Mouse (Mus musculus): ENCODE data around the gene Ptpn23. TPM values are rescaled to one million over a fixed set of nuclear protein-coding genes. Genes with fewer than 3 reads are reported as not detected.
"Not testable (repeated sequence)": the region's sequence is repeated elsewhere in the genome, so short reads cannot be mapped to it uniquely, and the experiment has no call there.

Ptpn23 gene
- total RNA-seq (2022) = 10 to 100 TPM; 64.0 to 83.9 (median 70.9) TPM

GRCm38 (mm10) chr9:110408099-110408773 is at the start of gene Ptpn23:
Gene Ptpn23, minus strand, starts transcription at chr9:110408213.
- peak; percentile 91 for DNase-seq

GRCm38 (mm10) chr9:110452523-110452922 is 44.5 kb upstream of the Ptpn23 start:
- no peak for DNase-seq

DNA sequence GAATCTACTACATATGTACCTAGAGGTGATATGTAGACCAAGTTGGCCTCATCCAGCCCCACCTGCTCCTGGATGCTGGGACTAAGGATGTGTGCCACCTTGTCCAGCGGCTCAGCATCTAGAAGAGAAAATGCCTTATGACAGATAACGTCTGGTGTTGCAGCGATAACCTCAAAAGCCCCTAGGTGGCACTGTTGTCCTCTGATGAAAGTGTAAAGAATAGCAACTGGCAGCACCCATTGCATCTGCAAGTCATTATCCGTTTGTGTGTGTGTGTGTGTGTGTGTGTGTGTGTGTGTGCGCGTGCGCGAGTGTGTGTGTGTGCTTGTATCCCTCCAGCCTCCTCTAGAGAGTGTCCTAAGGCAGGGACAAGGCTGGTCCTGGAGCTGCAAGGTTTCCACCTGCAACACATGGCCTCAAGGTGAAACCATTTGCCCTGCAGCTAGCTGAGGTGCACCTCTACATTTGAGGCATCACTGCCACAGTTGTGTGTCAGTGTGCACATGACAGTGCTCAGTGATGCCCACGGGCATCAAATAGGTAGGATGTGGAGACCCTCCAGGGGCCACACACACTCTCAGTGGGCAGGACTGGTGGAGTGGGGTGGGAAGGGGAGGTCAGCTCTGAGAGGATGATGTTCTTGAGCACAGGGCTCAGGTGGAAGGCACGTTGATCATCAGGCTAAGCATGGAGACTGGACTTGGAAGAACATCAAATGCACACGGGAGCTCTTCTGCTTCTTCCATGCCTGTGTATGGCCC is 41.0 kb upstream of the Ptpn23 start:
- peak; percentile 31 for DNase-seq

- DNase-seq = no peak
Measured at GRCm38 (mm10) chr9:110448356-110448755, 40.3 kb upstream of the Ptpn23 start.

GRCm38 (mm10) chr9:110440559-110440958 is 32.5 kb upstream of the Ptpn23 start:
- no peak for DNase-seq

DNA sequence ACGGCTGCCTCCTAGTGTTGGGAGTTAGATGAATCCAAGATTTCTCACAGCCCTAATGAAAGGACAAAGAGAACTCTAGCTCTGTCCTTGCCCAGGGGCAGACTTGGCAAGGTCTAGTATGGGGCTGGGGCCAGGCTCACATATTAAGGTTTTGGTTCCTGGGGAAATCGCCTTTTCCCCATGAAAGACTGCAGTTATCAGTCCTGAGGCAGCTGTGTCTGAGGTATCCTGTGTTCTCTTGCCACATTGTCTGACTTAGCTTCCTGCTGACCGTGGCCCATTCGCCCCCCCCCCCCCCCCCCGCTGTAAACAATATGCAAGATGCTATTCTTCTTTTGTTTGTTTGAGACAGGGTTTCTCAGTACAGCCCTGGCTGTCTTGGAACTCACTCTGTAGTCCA is 32.0 kb upstream of the Ptpn23 start:
- DNase-seq = no peak

- DNase-seq = no peak
Measured at GRCm38 (mm10) chr9:110436041-110436440, 28.0 kb upstream of the Ptpn23 start.

DNA sequence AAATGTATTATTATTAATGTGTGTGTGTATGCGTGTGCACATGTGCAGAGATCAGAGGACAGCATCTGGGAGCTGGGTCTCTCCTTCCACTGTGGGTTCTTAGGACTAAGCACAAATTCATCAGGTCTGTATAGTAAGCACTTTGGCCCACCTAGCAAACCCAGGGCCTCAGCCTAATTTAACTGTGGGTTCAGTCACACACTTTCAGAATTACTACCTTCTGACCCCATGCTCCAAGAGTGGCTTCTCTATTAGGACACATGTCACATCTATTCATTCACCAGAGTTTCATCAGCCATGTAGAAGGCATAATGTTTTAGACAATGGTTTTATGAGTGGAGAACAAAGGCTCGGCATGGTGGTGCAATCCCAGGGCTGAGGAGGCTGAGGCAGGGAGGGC is 25.0 kb upstream of the Ptpn23 start:
- no peak for DNase-seq

DNA sequence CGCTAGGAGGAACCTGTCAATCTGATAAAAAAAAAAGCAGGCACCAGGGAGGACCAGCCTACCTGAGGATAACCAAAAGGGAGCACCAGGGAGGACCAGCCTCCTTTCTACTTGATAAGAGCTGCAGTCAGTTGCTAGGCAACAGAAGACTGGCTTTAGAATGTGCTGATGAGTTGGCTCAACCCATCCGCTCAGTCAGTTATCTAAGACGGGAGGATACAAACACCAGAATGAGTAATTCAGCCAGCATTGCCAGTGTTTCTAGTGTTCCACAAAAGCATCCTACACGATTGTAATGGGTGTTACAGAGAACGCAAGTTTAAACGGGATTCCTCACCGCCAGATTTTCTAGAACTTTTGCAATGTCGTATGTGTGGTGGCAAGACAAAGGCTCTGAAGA is 23.2 kb upstream of the Ptpn23 start:
- no peak for DNase-seq

DNA sequence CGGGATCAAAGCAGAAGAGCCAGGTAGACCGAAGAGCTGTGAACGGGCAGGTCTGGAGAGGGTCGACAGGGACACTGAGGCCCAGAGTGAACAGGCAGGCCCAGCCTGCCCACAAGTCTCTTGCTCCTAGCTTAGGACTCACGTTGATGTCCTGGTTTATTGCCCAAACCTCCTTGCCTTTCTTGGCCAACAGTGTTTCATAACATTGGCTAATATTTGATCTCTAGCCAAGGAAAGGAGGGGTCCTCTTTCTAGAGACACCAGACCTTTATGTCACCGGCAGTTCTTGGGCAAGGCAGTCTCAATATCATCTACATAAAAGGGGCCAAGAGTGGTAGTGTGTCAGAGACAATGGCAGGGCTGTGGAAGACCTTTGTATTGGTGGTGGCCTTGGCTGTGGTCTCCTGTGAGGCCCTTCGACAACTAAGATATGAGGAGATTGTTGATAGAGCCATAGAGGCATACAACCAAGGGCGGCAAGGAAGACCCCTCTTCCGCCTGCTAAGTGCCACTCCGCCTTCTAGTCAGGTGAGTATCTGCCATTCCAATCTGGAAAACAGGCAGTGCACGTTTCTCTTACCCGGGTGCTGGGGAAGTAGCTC is 11.6 kb upstream of the Ptpn23 start, which contains the start of gene Ngp:
Ngp (plus strand) TSS at position 237 of the 602 bp plus-strand sequence.
- DNase-seq = no peak

DNA sequence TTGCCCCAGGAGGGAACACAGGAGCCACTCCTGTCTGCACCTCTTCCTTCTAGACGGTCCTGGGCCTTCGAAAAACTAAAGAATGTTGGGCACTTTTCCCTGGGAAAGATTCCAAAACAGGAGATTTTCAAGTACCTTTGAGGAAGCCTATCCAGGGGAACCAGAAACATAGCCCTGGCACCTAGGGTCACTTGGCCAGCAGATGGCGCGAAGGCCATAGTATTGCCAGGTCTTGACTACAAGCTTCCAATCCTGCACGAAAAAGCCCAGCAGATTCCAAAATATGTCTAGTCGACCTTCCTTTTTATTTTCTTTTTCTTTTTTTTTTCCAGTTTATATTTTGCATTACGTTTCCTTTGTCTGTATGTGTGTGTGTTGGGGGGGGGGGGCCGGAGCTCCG is 5.8 kb upstream of the Ptpn23 start:
- DNase-seq = no peak

DNA sequence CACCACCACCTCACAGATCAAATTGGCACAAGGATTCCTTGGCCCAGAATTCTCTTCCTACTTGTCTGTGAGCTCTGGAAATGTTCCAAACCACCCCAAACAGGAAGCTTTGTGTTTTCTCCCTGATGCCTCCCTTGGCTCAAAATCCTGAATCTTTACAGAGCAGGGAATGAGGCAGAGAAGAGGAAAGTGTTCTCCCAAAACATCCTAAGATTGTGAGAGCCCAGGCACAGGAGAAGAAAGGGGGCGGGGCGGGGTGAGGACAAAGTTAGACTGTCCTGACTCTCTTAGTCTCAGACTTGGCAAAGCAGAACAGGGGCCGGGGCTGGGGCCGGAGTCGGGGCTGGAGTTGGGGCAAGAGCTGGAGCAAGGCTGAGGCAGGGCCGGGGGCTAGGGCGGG is 4.9 kb upstream of the Ptpn23 start:
- DNase-seq = no peak

DNA sequence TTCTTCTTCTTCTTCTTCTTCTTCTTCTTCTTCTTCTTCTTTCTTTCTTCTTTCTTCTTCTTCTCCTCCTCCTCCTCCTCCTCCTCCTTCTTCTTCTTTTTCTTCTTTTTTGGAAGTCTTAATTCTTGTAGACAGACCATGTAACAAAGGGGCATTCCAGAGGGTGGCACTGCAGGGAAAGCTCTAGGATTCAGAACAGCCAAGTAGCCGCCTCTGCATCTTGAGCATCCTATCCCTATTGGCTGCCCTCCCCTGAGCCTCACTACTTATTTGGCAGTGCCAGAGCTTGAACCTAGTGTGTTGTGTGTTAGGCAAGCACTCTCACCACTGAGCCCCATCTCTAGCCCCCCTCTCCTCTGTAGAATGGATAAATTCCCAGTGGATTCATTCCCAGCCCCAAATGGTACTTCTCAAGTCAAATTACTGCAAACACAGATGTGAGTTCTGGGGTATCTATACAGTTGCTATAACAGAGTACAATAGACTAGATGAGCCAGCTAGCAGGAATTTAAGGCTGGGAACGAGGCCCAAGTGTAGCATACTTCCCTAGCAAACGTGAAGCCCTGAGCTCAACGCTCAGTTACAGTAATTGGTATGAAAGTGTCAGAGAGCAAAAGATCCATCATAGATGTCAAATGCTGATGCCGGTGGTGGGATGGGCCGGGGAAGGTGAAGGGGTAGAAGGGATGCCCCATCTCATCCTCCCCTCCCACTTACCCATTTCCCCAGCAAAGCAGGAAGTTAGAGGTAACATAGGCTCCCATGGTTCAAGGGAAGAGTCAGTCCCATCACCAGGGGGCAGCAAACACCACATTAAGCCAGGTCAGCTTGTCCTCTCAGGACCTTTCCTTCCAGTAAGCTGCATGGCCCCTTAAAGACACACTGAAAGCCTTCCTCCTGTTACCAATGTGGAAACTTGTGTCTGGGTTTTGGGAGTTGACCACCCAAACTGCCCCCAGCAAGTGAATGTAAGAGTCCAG is 3.2 kb upstream of the Ptpn23 start:
- DNase-seq = peak; percentile 73

DNA sequence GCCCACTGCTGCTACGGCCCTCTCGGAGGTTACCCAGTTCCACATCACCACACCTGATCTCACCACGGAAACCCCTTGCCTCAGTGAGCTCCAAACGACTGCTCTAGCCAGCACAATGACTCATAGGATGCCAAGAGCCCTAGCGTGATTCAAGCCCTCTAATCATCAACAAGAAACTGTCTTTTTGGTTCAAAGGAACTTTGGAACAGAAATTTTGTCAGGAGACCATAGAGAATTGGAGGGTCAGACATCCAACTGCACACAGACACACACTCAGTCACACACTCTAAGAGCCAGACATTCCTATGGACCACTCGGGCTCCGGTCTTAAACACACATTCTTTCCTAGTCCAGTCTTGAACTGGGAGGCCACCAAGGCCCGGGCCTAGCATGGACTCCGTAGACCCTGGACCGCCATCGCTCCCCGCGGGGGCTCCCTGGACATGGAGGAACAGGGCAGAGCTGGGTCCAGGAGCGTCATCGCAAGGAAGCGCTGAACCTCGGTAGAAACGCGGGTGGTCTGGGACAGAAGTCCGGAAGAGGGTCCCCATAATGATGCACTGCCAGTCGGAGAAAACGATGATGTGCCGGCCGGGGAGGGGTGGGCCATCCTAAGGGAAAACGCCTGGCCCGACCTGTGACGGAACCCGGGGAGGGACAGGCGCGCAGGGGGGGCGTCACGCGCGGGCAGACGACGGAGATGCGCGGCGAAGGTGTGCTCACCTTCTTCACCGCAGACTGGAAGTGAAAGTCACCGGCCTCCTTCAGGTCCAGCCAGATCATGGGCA is 508 bp downstream of the Ptpn23 start:
- DNase-seq = no peak

DNA sequence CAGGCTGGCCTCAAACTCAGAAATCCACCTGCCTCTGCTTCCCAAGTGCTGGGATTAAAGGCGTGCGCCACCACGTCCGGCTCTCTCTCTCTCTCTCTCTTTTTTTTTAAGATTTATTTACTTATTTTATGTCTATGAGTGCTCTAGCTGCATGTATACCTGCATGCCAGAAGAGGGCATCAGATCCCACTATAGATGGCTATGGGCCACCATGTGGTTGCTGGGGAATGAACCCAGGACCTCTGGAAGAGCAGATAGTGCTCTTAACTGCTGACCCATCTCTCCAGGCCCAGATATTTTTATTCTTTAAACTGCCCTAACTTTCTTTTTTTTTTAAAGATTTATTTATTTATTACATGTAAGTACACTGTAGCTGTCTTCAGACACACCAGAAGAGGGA is 4.8 kb downstream of the Ptpn23 start:
- not testable (repeated sequence) for DNase-seq

DNA sequence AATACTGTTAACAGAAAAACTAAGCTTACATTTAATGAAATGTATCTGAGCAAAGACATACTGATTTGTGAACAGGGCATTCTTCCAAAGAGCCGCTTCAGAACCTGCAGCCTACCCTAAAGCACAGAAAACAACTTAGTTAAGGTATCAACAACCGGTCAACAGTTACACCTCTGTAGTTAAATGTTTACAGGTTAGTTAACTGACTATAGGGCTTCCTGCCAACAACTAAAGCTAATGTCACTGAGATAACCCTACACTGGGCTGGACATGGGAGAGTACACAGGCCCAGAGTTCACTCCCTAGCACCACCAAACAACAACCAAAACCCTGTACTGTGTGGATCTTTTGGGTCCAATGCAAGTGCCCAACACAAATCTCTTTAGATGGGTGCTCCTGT is 5.3 kb downstream of the Ptpn23 start:
- no peak for DNase-seq

DNA sequence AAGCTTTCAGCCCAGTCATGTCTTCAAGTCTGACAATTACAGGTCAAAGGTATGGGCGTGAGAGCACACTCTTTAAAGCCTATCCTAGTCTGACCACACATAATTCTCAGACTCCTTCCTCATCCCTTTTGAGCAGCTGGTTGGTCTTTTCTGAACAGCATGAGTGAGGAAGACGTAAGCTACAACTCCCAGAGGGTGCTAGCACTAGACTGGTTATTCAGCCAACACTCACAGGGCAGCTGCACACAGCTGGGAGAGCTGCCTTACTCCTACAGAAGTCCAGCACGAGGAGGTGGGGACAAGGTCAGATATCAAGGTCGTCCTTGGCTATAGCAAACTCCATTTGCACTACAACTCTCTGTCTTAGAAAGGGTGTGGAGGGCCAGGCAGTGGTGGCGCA is 7.4 kb downstream of the Ptpn23 start:
- peak; percentile 60 for DNase-seq

DNA sequence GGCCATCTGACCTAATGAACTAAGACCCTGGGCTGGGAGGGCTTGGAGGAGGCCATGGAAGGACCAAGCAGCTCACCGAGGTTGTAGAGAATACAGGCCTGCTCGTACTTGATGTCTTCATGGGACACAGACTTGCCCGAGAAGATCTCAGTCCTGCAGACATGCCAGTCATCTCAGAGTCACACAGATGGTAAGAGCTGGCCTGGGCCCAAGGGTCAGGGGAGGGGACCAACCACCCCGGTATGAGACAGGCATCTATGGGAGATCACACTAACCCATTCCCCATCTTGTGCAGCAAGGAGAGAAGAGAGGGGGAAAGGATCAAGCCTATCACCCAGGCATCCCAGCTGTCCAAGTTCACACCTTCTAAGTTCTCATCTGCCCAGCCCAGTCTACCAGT is 14.7 kb downstream of the Ptpn23 start:
- DNase-seq = no peak

DNA sequence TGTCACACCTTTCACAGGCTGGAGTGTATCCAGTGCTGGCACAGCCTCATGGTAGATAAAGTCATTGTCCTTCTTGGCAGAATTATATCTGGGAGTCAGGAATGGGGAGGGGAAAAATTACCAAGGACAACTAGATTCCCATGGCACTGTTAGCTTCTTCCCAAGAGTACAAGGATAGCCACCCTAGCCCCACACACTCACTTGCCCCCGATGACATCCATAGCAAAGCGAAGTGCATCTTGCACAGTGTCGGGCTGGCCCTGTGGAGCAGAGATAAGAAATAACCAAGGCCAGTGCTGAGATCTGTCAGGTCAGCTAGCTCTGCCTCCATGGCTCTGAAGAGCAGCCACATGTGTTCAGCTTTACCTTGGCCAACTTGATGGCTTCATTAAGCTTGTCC is 17.2 kb downstream of the Ptpn23 start:
- DNase-seq = peak; percentile 57

- no peak for DNase-seq
Measured at GRCm38 (mm10) chr9:110388011-110388410, 20.0 kb downstream of the Ptpn23 start.

- no peak for DNase-seq
Measured at GRCm38 (mm10) chr9:110384369-110384929, 23.6 kb downstream of the Ptpn23 start.
